9 mouse cellular contexts compared by ENCODE assay signal in genomic region chr2:103690425-103690824, GRCm38 (mm10).
A peak's percentile ranks its signal among the peaks of the same experiment; 100 is the strongest.
DNase-seq lines count a peak whose midpoint lies in the region; ATAC-seq lines count a peak whose summit lies in the region.
"Had no signal": no experiment of that assay in that cellular context is flagged by ENCODE, and none has a peak within 500 bp of the region (broad histone marks: within the 10 kb centered on the region; RNA-seq: fewer than 3 reads in every experiment).

No protein-coding gene starts in this region.

- H3K4me3 ChIP-seq in heart, embryonic 10.5 days = no peak overlapping the region
- H3K4me3 ChIP-seq: left cerebral cortex, adult 2 months had no signal

- 52% methylated on average over 6 of the region's 6 CpGs for WGBS in heart, embryonic 10.5 days

- peak overlapping the region; percentile 44 for H3K27ac ChIP-seq in heart, embryonic 10.5 days
- H3K27ac ChIP-seq: left cerebral cortex, adult 2 months had no signal

- H3K4me1 ChIP-seq in heart, embryonic 10.5 days = peaks cover 17% of the 10 kb centered on the region

- H3K27me3 ChIP-seq in heart, embryonic 10.5 days (ENCODE audit: insufficient read depth, poor library complexity, severe bottlenecking) = no peaks in the 10 kb centered on the region

- peak; percentile 23 for DNase-seq in gastrocnemius, postnatal 10 days
- DNase-seq in gastrocnemius, postnatal 25 days = no peak
- peak; percentile 48 for DNase-seq in cerebellum, adult 9-11 months
- DNase-seq in heart, embryonic 10.5 days (ENCODE audit: low spot score) = no peak
- peak; percentile 32 to 42 for DNase-seq in left cerebral cortex, adult 9 months (ENCODE audit: low spot score in 2 of 2)
- DNase-seq in right cerebral cortex, postnatal 10 days (ENCODE audit: low spot score in 2 of 2) = peak; percentile 75 to 79
- DNase-seq in natural killer cell, adult 2 months (ENCODE audit: low spot score in 2 of 2) = no peak

- H3K9me3 ChIP-seq in heart, embryonic 10.5 days = no peaks in the 10 kb centered on the region

- ATAC-seq in megakaryocyte, adult 5-6 weeks (ENCODE audit: poor library complexity, severe bottlenecking) = no peak

- peaks cover 21% of the 10 kb centered on the region; the same call in 1 of the 2 replicates for H3K36me3 ChIP-seq in heart, embryonic 10.5 days

Comparison
In these comparisons a context has a peak if more than half of its experiments do, and no peak if none do; other contexts are left out.
1. DNase-seq: peak in gastrocnemius, postnatal 10 days (single experiment), cerebellum, adult 9-11 months (single experiment), left cerebral cortex, adult 9 months (2 of 2) and right cerebral cortex, postnatal 10 days (2 of 2); none in gastrocnemius, postnatal 25 days (single experiment), heart, embryonic 10.5 days (single experiment) and natural killer cell, adult 2 months (0 of 2).